Mouse (Mus musculus) cerebellum, adult 2 months (tissue): ENCODE data around the gene Rex2. TPM values are rescaled to one million over a fixed set of nuclear protein-coding genes. Genes with fewer than 3 reads are reported as not detected.

Source experiments
- polyA plus RNA-seq: library from polyadenylated mRNA; depleted of rRNA; stranded (reverse); fragments of >200 nt; gene quantifications from 2 replicates; pipeline ENCODE4 v1.2.3, GENCODE M21; 2012; rRNA removed

The Rex2 gene
- polyA plus RNA-seq, 1 experiment = not detected

Other genes starting within 250 kb of the Rex2 start
- gene Gm21411, start 112.3 kb upstream of the Rex2 start, polyA plus RNA-seq = not detected in 2 replicates
- not detected in 2 replicates for gene Zfp989, start 49.9 kb upstream of the Rex2 start, polyA plus RNA-seq
- gene Zfp991, start 110.2 kb downstream of the Rex2 start, polyA plus RNA-seq = 1.6 and 2.0 TPM in 2 replicates